Mouse (Mus musculus) embryonic facial prominence, embryonic 11.5 days (tissue): ENCODE measurements around the gene Ablim1. TPM values are rescaled to one million over a fixed set of nuclear protein-coding genes. Genes with fewer than 3 reads are reported as not detected.

ENCODE experiments used
- ATAC-seq: fragments of 200-750 bp; cut with Nextera tagmentation; replicated peaks from 2 replicates; pipeline ENCODE4 v1.8.0; 2017; ENCODE audit warnings: low read depth; ENCODE audit not compliant: insufficient number of reproducible peaks, low FRiP score, low TSS enrichment
- DNase-seq: peaks from one replicate; pipeline ENCODE4 v3.0.0-alpha.2; 2015; ENCODE audit warnings: low spot score
- H3K27ac ChIP-seq: fragments of 300-500 bp; sonication (generic); replicated peaks from 2 replicates; pipeline ENCODE4 v1.5.1; 2014; ENCODE audit warnings: mild to moderate bottlenecking, low read depth, low read length, control low read depth
- H3K27me3 ChIP-seq: fragments of 300-500 bp; sonication (generic); 2 replicates; pipeline ENCODE4 v1.6.1; 2014; ENCODE audit warnings: mild to moderate bottlenecking, low read length, moderate library complexity, mixed read lengths; ENCODE audit not compliant: control insufficient read depth, insufficient read depth
- H3K36me3 ChIP-seq: fragments of 300-500 bp; sonication (generic); replicated peaks from 2 replicates; pipeline ENCODE4 v1.6.1; 2014; ENCODE audit warnings: low read depth, mild to moderate bottlenecking, low read length, moderate library complexity, mixed read lengths; ENCODE audit not compliant: control insufficient read depth, insufficient read depth
- H3K4me1 ChIP-seq: fragments of 300-500 bp; sonication (generic); 2 replicates; pipeline ENCODE4 v1.6.1; 2014; ENCODE audit warnings: low read length, mixed read lengths; ENCODE audit not compliant: control insufficient read depth, insufficient read depth
- H3K4me2 ChIP-seq: fragments of 300-500 bp; sonication (generic); 2 replicates; pipeline ENCODE4 v1.6.1; 2014; ENCODE audit warnings: low read depth, mild to moderate bottlenecking, control low read depth, low read length, moderate library complexity
- H3K4me3 ChIP-seq: fragments of 300-500 bp; sonication (generic); 2 replicates; pipeline ENCODE4 v1.5.1; 2014; ENCODE audit warnings: low read depth, low read length, control low read depth
- H3K9ac ChIP-seq: fragments of 300-500 bp; sonication (generic); replicated peaks from 2 replicates; pipeline ENCODE4 v1.6.1; 2014; ENCODE audit warnings: mild to moderate bottlenecking, control low read depth, low read length
- H3K9me3 ChIP-seq: fragments of 300-500 bp; sonication (generic); replicated peaks from 2 replicates; pipeline ENCODE4 v1.6.1; 2016; ENCODE audit warnings: mild to moderate bottlenecking, low read length, inconsistent platforms, mixed read lengths; ENCODE audit not compliant: control insufficient read depth
- WGBS: fragments of 180-500 bp; shearing (Covaris S2); extraction: QIAGEN DNeasy Blood & Tissue Kit; methylation state at CpG from one replicate; pipeline ENCODE4 v1.1.7; 2014; 5-methylcytosine and 5-hydroxymethylcytosine counted together
- polyA plus RNA-seq: library from polyadenylated mRNA; unstranded; fragments of >200 nt; fragmentation: Nextera tagmentation; extraction: Ambion mirVana; gene quantifications from 2 replicates; pipeline ENCODE4 v1.2.1, GENCODE M21; 2014

Gene Ablim1
- polyA plus RNA-seq, 1 experiment from 2014 or later = 22.8 TPM

DNA sequence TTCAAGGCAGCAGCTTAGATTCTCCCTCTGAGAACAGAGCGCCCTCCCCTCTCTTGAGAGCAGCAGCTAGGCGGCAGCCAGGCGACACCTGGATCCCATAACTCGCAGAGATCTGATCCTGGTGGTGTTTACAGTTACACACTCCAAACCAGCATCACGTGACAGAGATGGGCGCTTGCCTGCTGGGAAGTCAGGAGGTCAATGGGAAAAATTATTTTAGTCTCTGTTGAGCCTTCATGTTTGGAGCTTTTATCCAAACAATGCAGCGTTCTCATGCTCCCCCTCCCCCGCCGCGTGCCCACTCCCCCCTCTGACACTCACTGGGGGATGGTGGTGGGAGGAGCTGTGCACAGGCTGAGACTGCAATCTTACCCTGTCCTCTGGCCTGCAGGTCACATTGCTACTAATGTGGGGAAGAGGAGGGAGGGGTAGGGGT is 317.5 kb downstream of the Ablim1 start:
- peak; percentile 94 for DNase-seq
- WGBS = 0% methylated on average over 10 of the region's 10 CpGs
- Histone ChIP-seq H3K36me3 (no peaks in the 10 kb centered on the region), H3K4me3 (no peak overlapping the region), H3K27me3 (no peaks in the 10 kb centered on the region), H3K9me3 (no peaks in the 10 kb centered on the region), H3K4me2 (peak overlapping the region; percentile 25), H3K9ac (no peak overlapping the region; the same call in 1 of the 2 replicates), H3K4me1 (peaks cover 5% of the 10 kb centered on the region), H3K27ac (peak overlapping the region; percentile 66)
- ATAC-seq = peak; percentile 82

DNA sequence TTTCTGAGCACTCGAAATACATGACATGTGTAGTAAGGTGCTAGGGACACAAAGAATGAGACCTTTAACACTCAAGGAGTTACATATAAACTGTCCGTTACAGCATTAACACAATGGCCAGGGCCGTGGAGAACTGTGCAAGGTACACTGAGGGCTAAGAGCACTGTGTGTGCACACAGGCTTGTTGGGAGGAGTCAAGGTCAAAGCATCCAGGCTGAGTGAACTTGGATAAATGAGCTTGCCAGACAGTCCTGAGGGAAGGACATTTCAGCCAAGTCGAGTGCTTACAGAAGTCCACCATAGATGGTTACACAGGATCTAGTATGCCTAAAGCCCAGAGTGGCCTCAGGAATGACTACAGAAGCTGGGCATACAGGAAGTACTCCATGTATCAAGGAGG is 319.3 kb downstream of the Ablim1 start:
- DNase-seq (no peak), ATAC-seq (no peak)
- H3K9me3 ChIP-seq = no peaks in the 10 kb centered on the region
- no peak overlapping the region for H3K4me2 ChIP-seq
- H3K4me3 ChIP-seq = no peak overlapping the region
- peaks cover 3% of the 10 kb centered on the region for H3K4me1 ChIP-seq
- 87% methylated on average over 4 of the region's 4 CpGs for WGBS
- no peak overlapping the region for H3K9ac ChIP-seq
- H3K27me3 ChIP-seq = no peaks in the 10 kb centered on the region
- H3K27ac ChIP-seq = no peak overlapping the region
- no peaks in the 10 kb centered on the region for H3K36me3 ChIP-seq

DNA sequence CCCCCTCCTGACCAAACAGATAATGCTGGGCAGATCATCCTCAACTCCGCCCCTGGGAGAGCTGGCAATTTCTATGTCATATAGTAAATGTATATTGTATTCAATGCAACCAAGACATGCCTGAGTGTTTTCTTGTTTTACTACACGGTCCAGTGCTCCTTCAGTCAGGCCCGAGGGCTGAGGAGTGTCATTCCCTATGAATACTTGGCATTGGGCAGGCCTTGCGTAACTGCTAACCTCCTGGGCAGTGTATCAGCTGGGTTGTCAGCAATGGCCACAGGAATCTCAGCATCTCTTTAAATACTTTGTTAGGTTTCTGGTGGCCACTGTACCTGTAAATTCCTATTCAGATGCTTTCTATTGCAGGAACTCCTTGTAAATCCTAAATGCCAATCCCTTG is 320.1 kb downstream of the Ablim1 start:
- Histone ChIP-seq H3K36me3 (no peaks in the 10 kb centered on the region), H3K4me1 (peaks cover 3% of the 10 kb centered on the region), H3K27ac (no peak overlapping the region), H3K4me2 (no peak overlapping the region), H3K4me3 (no peak overlapping the region), H3K27me3 (no peaks in the 10 kb centered on the region), H3K9ac (no peak overlapping the region), H3K9me3 (no peaks in the 10 kb centered on the region)
- no peak for ATAC-seq
- WGBS = 81% methylated on average over 4 of the region's 4 CpGs
- no peak for DNase-seq

DNA sequence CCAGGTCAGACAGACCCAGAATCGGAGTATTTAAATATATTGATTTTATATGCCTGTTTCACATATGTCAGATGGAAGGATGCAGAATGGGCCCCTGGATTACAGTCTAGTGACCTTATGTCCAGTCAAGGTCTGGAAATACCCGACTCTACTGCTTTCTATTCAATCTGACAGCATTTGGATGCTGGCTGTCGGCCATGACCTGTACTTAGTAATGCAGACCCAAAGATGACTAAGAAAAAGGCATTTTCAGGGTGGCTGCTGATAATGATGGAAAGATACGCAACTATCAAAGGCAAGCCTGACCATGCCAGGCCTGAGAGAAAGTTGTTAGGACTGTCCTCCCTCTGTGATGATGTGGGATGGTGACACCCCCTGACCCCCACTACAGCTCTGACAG is 321.0 kb downstream of the Ablim1 start:
- no peak for ATAC-seq
- Histone ChIP-seq H3K9ac (no peak overlapping the region), H3K9me3 (no peaks in the 10 kb centered on the region), H3K36me3 (no peaks in the 10 kb centered on the region), H3K4me1 (peaks cover 3% of the 10 kb centered on the region), H3K4me3 (no peak overlapping the region), H3K27me3 (no peaks in the 10 kb centered on the region), H3K27ac (no peak overlapping the region), H3K4me2 (no peak overlapping the region)
- WGBS = 80% methylated on average over 4 of the region's 4 CpGs
- DNase-seq = no peak

DNA sequence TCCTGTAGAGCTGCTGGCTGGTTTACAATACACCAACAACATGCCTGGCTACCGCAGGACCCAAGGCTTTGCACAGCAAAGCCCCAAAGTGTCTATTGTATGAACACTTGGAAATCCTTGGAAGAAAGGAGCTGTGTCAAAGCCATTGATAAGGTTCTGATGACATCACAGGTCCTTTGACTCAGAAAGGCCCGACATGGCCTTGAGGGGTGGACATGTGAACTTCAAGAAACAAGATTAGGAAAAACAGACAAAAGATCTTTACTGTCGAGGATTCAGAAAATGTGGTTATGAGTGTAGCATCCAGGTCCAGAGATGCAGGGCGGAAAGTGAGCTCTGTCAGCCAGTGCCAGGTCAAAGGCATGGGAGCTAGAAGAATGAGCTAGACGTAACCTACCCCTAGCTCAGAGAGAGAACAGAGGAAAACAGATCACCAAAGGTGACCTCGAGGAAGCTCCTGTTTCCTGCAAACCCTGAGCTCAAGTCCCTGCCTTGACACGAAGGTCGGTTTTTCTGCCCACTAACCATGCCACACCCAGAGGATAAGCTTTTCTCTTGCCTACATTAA is 321.7 kb downstream of the Ablim1 start:
- no peaks in the 10 kb centered on the region for H3K9me3 ChIP-seq
- no peak for DNase-seq
- H3K27ac ChIP-seq = no peak overlapping the region
- H3K27me3 ChIP-seq = no peaks in the 10 kb centered on the region
- peaks cover 3% of the 10 kb centered on the region for H3K4me1 ChIP-seq
- no peak overlapping the region for H3K9ac ChIP-seq
- 77% methylated on average over 8 of the region's 8 CpGs for WGBS
- H3K4me2 ChIP-seq = no peak overlapping the region
- no peaks in the 10 kb centered on the region for H3K36me3 ChIP-seq
- ATAC-seq = no peak
- no peak overlapping the region for H3K4me3 ChIP-seq

DNA sequence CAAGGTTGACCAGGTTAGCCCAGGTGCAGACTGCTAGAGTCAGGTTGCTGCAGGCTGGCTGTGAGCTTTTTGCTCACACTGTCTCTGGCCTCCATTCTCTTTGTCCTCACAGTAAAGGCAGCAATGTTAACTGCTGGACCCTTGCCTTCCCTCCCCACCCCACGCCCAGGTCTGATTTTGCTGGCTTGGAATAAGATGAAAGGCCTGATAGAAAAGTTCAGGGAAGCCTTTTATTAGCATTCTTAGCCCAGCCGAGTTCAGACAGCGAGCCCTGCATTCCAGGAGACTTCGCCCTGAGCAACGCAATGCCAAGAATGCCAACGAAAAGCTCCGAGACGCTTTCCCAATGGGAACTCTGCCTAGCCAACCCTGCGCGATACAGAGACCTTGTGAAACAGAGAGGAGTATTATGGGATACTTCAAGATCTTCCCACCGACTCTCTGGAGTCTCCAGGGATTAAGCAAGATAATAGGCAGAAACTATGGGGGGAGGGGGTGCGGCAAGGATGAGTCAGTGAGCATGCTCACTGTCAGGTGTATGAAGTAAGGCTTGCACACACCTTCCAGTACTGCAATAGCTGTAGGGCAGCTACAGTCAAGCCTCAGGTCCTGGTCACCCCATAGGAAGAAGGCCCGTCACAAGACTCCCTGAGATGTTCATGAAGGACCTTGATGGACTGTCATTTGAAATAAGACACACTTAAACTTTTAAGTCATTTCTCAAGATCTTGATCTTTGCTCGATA is 324.2 kb downstream of the Ablim1 start:
- WGBS = 42% methylated on average over 14 of the region's 14 CpGs
- ATAC-seq = no peak

DNA sequence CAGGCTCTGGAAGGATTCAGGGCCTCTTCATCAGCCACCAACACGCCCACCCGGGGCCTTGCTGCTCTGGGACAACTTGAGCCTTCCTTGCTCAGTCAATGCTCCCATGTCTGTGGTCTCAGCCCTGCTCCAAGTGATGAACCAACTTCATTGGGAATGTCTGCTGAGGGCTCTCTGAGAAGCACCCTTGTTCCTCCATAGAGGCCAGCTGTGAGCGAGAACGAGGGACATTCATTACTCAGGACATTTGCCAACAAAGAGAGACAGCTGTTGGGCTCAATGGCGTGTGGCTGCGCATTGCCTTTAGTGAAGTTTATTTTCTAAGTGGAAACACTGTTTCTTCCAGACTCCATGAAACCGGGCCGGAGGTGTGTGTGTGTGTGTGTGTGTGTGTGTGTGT is 325.5 kb downstream of the Ablim1 start:
- no peak overlapping the region for H3K9ac ChIP-seq
- no peak overlapping the region for H3K4me2 ChIP-seq
- no peaks in the 10 kb centered on the region for H3K9me3 ChIP-seq
- WGBS = 83% methylated on average over 8 of the region's 8 CpGs
- H3K4me3 ChIP-seq = no peak overlapping the region
- DNase-seq = no peak
- no peaks in the 10 kb centered on the region for H3K4me1 ChIP-seq
- no peaks in the 10 kb centered on the region for H3K27me3 ChIP-seq
- H3K27ac ChIP-seq = no peak overlapping the region
- no peak for ATAC-seq
- no peaks in the 10 kb centered on the region for H3K36me3 ChIP-seq

More for the DNA sequence above, 324.2 kb downstream of the Ablim1 start:
- no peaks in the 10 kb centered on the region for H3K9me3 ChIP-seq
- H3K36me3 ChIP-seq = no peaks in the 10 kb centered on the region
- no peak overlapping the region for H3K9ac ChIP-seq
- no peak overlapping the region for H3K4me3 ChIP-seq
- DNase-seq = peak; percentile 42
- no peaks in the 10 kb centered on the region for H3K4me1 ChIP-seq
- no peak overlapping the region for H3K27ac ChIP-seq
- H3K27me3 ChIP-seq = no peaks in the 10 kb centered on the region
- H3K4me2 ChIP-seq = no peak overlapping the region

DNA sequence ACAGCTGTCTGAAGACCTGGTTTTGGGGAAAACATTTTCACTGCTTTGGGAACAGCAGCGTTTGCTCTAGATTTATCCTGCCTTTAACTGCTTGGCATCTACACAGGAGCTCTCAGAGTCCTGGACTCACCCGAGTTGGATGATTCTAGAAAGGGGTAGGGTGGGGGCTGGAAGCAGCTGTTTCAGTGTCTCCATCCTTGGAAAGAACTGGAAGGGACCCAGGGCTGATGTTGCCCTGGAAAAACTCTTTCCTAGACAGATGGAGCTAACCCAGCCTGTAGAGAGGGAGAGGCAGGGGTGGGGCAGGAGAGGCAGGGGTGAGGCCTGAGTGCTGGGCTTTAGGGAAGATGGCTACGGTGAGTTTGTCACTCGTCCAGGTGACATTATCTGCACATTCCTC is 330.5 kb downstream of the Ablim1 start:
- no peaks in the 10 kb centered on the region for H3K36me3 ChIP-seq
- DNase-seq = no peak
- WGBS = 73% methylated on average over 4 of the region's 4 CpGs
- no peak overlapping the region for H3K4me3 ChIP-seq
- no peak overlapping the region for H3K9ac ChIP-seq
- ATAC-seq = no peak
- no peaks in the 10 kb centered on the region for H3K9me3 ChIP-seq
- no peaks in the 10 kb centered on the region for H3K27me3 ChIP-seq
- H3K4me1 ChIP-seq = no peaks in the 10 kb centered on the region
- H3K4me2 ChIP-seq = no peak overlapping the region
- H3K27ac ChIP-seq = no peak overlapping the region
